Mouse (Mus musculus) kidney, postnatal 36 days (tissue): ENCODE measurements at regions not wholly inside any gene's neighbourhood (a gene's known extent, or its start where the extent isn't known, plus 50 kb on each side); places are given as distances from the start of the nearest gene placed in this dataset.
A peak's percentile ranks its signal among the peaks of the same experiment; 100 is the strongest.
"Not testable (repeated sequence)": the region's sequence is repeated elsewhere in the genome, so short reads cannot be mapped to it uniquely, and the experiment has no call there.

Experiments used
- DNase-seq, 2 experiments: peaks; one replicate each; pipeline ENCODE4 v3.0.0; 2021 to 2022; ENCODE audit warnings: mixed read lengths in 2 of 2

DNA sequence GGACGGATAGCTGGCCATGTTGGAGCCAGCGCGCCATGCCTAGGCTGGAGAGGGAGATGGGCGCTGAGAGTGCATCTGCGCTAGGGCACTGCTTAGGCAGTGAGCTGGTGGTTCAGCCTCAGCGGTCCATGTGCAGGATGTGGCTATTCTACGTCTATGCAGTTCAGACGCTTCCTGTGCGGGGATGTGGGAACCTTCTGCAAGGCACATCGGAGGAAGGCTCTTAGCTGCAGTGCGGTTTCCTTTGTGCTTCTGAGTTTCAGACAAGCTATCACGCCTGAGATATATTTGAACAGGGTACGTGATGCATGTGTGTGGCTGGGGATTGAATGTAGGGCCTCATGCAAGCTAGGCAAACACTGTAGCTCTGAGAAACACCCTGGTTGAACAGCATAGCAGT, 54.4 kb upstream of the Lrpprc start:
- no peak for DNase-seq

DNA sequence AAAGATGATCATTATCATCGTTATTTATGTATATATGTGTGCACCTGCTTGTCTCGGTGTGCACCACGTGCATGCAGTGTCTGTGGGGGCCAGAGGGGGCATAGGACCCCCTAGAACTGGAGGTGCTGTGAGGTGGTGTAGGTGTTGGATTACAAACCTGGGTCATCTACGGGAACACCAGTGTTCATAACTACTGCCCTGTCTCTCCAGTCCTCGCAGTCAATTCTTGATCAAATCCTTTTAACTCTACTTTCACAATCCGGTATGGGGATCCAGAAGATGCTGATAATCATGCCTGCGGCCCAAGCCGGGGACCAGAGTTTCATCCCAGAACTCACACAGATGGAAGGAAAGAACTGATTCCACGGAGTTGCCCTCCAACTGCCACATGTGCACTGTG, 55.6 kb upstream of the Lrpprc start:
- DNase-seq: no peak

DNA sequence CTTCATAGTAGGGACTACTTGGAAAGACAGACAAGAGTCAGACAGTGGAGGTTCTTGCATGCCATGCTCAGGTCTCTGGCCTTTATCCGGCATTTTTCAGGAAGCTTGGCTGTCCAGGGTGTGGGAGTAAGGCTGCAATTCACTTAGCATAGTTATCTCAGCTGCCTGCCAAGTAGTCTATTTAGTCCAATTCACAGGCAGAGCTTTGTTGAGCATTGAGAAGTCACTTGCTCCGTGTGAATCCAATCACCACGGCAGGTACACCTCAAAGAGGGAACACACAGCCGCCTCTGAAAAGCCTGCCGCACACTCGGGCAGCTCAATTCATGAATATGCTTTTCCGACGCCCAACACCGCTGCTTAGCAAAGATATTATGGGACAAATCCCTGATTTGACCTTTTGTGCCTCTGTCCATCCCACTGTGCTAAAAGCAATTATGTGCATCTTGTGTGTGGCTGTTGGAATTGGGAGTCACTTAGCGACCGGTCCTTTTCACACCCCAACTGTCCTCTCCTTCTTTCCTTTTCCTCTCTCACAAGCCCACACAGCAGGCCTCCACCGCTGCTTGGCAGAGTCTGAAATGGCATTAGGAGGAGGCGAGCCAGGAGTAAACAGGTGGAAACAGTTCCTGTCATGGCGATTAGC, 57.9 kb upstream of the Lrpprc start:
- no peak for DNase-seq

DNA sequence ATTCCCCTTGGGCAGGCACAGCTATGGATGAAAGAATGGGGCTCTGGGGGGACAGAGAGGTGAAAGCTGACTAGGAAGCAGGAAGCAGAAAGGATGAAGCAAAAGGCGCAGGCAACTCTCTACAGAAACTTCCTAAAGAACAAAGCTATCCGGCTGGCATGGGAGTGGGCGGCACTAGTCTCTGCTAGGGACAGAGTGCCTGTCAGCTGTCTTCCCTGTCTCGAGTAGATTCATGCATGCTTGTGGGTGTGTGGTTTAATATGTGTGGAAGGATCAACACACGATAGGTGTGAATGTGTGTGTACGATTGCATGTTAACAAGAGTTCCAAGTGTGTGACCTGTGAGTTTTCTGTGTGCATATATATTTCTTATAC, 58.4 kb upstream of the Lrpprc start:
- DNase-seq: no peak

DNA sequence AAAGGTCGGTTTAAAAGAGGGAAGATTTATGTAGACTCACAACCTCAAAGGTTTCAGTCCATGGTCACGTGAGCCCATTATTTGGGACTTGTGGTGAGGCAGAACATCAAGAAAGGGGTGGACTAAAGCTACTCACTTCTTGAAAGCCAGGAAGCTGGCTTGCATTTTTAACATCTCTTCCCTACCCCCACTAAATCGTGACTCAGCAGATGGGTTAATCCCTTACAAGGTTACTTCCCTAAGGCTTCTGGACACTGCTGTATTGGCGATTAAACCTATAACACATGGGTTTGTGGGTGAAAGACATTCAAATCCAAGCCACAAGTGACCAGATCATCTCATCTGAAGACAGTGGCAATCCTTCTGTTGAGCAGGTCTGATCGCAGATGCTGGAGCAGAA, 59.9 kb upstream of the Lrpprc start:
- no peak for DNase-seq

DNA sequence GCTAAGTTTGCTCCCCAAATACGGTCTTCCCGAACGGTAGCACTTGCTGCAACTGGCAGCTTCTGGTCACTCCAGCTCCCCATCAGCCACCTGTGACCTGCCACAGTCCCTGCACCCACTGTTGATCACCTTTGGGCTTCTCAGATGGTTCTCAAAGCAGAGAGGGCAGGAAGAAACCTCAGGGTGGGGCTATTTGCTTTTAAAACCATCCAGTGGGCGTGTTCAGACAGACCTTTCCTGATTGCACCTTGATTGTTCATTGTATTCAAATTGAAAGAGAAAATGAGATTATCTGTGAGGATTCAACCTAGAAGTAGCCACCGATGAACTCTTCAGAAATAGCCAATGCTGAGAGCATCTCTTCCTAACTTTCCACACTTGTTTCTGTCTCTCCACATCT, 60.3 kb upstream of the Lrpprc start:
- no peak for DNase-seq

DNA sequence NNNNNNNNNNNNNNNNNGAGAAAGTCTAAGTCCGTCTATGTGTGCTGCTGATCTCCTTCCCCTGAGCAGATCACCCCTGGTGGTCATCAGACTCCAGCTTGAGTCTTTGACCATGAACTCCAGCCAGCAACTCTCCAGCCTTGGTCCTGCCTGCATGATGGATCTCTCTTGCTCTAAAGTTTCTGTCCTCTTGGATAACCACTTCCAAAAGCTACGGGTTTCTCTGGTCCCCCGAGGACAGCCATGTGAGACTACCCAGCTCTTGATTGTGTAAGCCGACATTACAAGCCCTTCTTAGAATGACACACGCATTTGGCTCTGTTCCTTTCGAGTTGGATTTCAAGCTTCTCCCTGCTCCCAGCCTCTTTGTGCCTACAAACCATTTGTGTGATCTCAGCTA, 66.4 kb upstream of the Lrpprc start:
- no peak for DNase-seq

DNA sequence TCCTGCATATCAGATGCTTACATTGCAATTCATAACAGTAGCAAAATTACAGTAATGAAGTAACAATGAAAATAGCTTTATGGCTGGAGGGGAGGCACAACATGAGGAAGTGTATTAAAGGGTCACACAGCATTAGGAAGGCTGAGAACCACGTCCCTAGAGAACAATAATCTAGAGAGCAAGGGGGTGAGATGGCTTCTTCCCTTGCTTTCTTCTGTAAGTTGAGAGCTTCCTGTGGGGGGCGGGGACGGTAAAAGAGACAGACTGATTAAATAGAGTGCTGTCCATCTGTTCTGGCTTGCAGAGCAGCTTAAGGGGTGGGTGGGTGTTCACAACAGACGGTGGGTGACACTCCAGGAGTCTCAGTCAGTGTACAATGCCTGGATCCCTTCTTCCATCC, 68.2 kb upstream of the Lrpprc start:
- DNase-seq: no peak

DNA sequence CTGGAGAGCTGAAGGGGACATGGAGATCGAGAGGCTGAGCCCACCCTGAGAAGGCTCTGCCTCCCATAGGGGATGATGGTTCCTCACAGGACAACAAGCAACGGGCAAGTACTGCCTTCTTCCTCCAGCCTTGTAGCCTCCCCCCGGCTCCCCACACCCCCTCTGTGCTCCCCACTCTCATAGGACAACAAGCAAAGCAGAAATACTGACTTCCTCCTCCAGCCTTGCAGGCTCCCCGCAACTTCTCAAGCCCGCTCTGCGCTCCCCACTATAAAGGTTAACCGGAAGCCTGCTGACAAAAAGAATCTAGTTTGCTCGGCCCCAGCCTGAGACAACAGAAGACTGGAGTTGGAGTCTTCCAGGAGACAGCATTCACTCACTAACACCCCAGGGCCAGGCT, 69.3 kb upstream of the Lrpprc start:
- DNase-seq: no peak

DNA sequence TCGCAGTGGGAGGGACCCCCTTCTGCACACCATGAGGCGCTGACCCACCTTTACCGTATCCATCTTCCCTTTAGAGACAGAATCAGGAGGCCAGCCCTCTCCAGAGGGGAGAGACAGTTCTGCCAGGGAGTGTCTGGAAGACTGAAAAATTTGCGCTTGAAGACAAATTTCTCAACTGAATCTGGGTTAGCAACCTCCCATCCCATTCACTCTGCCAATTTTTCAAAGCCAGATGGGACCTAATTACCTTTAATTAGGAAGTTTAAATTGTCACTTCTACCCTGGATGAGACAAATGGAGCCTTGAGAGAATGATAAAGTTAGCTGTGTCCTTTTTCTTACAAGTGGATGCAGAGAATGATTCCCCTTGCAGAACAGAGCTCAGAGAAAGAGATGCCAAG, 70.2 kb upstream of the Lrpprc start:
- DNase-seq: no peak

DNA sequence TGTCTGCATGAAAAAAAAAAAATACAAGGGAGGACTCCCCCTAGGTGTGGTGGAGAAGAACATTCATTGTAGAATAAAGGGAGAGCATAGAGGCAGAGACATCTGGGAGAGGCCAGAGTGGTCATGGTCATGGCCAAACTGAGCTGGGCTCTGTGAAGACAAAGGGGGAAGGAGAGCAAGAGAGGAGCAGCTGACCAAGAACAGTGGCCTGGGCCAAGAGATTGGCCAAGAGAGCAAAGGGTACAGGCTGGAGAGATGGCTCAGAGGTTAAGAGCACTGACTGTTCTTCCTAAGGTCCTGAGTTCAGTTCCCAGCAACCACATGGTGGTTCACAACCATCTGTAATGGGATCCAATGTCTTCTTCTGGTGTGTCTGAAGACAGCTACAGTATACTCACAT, 73.6 kb upstream of the Lrpprc start:
- not testable (repeated sequence) for DNase-seq

DNA sequence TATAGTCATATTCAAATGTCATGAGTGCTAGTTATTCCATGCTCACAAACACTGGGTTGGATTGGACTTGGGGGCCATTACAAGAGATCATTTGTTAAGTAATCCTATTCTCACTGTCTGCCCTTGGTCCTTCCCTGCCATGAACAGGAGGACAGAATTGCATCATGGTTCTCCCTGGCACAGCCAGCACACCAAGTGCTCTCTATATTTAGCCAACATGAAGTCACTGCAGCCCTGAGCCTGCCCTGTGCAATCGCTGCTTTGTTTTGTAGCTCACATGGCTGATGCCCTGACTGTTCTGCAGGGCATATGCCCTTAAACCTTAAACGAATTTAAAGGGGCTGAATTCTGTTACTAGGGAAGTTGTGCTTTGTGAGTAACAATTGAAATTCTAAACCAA, 74.6 kb upstream of the Lrpprc start:
- no peak for DNase-seq

DNA sequence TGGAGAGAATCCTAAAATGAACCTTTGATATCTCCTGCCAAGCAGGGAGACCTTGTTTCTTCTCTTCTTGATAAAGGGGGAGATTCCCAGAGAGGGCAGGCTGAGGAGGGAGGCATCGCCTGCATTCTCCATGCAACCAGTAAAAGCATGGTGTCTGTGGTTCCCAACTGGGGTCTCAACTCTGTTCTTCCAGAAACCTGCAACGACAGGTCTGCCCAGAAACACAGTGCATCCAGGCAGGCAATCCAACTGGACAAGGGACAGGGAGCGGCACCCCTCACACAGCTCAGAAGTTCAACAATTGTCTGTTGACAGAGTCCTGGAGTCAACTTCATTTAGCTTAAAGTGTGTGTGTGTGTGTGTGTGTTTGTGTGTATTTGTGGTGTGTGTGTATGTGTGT, 75.0 kb upstream of the Lrpprc start:
- DNase-seq: no peak

DNA sequence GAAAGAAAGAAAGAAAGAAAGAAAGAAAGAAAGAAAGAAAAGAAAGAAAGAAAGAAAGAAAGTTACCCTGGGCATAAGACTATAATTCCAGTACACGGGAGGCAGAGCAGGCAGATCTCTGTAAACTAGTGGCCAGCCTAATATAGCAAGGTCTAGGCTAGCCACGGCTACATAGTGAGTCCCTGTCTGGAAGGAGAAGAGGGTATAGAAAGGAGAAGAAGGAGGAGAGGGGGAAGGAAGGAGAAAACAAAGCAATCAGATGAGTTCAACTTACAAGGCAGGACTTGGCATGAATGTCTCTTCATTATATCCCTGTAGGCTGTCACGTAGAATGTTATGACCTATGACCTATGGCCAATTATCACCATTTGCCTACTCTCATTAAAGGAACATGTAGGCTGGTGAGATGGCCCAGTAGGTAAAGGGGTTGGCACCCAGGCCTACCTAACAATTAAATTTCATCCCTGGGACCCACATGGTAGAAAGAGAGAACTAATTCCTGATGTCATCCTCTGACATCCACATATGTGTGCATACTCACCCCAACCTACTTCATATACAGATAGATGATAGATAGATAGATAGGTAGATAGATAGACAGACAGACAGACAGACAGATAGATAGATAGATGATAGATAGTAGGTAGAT, 78.6 kb upstream of the Lrpprc start:
- no peak for DNase-seq

DNA sequence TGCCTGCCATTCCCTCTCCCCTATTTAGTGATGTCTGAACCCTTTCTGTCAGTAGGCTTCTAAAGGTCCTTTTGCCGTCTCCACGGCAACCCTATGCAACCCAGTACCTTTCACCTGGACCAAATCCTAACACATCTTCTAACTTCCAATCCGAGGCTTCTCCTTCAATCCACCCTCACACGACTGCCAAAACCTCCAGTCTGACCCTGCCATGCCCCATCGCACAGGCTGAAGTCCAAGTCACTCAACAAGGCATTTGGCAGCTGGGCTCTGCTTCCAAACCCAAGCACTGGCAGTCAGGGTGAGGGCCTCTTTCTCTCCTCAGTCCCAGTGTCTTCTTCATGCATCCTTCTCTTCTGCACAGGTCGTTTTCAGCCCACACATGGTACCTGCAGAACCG, 83.0 kb upstream of the Lrpprc start:
- peak; percentile 88 to 94 for DNase-seq

DNA sequence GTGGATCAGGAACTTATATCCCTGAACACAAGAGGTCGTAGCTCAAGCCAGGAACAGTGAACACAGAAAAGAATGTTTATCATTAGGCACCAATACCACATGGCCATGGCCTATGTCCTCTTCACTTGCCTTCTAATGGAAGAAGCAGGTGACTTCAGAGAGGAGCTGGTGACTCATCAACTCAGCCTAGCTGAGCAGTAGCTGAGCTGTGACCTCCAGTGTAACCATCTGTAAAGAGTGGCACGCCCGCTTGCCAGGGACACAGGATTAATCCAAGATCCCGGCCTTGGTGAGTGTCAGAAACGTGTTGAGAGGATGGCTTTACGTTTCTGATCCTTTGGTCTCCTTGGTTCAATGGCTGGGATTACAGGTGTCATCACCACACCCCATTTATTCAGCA, 82.0 kb upstream of the Ppm1b start:
- DNase-seq: peak; percentile 72 to 86

DNA sequence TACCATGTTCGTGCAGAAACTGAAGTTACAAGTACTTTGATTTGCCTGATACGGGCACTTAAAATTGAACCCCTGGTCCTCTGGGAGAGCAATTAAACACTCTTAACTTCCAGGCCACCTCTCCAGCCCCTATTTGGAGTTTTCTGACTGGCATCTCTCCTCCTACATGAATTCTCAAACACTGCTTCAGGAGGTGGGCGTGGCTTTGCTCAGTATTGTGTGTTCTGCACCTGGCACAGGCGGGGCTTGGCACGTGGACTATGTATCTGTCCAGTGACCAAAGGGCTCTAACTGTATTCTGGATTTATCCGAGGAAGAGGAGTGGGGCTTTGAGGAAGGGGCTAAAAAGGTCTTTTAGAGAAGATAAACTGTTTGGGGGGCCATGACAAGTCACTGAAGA, 81.5 kb upstream of the Ppm1b start:
- DNase-seq: peak; percentile 78 to 83

DNA sequence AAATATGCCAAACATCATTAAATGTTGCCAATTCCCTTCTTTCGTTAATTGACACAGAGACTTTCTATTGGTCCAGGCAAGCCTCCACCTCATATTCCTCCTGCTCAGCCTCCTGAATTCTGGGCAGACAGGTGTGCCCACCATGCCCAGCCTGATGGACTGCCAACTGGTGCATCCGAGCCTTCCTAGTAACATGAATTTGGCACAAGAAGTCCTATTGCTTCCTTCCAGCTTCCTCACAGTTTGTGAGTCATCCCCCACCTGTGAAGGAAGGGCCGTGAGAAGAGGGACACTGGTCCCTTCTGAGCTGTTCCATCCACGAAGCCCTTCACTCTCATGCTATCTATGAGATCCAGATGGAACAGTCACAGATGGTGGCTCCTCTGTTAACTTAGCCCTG, 80.5 kb upstream of the Ppm1b start:
- no peak for DNase-seq

DNA sequence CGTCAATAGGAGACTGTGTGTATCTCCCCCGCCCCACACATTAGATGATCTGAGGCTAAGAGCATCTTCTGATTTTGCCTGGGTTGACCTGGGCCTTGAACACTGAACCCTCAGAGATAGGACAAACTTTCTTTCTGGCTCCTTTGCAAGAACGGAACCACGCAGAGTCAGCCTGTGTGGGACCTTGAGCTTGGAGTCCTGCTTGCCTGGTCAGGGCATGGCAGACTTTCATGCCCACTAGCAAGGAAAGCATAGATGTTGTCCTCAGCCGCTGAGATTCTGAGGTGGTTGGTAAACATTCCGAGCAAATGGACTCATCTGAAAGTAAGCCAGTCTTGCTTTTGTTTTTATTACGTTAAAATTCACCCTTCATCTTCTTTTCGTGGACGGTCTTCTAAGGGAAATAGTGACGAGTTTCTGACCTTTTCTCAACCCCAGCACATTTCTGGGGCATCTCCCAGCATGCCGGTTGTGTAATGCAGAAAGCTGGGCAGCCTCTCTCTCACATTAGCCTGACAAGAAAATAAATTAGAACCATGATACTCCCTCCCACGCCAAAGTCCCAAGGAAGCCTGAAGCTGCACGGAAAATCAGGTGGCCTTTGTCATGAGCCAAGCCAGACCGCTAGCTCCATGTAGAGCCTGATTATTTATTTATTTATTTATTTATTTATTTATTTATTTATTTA, 79.2 kb upstream of the Ppm1b start:
- DNase-seq: peak in 1 of 2 experiments; percentile 36

DNA sequence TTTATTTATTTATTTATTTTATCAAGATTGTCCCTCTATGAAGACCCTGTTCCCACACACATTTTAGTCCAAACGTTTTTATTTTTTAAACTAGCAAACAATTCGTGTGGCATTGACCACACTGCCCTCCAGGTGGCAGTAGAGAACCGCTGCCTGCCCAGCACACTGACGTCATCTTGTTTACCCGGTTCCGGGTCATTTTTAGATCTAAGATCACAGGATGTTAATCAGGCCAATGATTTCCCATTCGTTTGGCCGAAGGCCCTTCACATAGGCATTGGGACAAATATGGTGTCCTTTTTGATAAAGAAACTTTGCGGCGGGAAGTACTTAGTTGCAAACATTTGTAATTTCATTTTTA, 78.7 kb upstream of the Ppm1b start:
- DNase-seq: peak; percentile 77 to 83

DNA sequence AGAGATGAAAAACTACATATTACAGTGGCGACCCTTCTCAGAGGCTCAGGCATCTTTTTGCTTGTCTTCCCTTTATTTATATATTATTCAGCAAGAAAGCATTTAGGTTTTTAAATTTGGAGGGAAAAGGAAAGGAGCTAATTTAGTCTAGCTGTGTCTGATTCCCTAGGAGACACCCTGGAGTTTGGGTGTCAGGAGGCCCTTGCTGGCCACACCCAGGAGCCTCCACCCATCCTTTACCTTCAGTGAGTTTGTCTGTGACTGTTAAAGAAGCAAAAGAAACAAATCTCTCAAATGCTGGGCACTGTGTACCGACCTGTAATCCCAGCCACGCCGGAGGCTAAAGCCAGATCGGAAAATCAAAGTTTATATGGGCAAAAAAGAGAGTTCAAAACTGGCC, 78.2 kb upstream of the Ppm1b start:
- no peak for DNase-seq

DNA sequence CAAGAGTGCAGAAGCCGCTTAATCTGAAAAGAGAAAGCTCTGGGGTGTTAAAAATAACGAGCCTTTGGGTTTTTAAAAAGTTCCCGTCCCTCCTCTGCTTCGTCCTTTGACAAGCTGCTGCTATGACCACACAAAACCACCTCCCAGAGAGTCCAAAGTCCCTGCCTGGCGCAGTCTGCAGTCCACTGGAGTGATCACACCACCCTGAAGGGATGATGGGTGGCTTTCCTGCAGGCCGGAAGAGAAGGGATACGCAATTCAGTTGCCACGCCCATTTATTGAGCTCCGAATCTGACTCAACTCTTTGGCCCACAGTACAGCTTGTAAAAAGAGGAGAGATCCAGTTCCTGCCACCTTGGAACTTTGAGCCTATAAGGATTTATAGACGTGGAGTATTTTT, 77.4 kb upstream of the Ppm1b start:
- DNase-seq: peak; percentile 78 to 80

DNA sequence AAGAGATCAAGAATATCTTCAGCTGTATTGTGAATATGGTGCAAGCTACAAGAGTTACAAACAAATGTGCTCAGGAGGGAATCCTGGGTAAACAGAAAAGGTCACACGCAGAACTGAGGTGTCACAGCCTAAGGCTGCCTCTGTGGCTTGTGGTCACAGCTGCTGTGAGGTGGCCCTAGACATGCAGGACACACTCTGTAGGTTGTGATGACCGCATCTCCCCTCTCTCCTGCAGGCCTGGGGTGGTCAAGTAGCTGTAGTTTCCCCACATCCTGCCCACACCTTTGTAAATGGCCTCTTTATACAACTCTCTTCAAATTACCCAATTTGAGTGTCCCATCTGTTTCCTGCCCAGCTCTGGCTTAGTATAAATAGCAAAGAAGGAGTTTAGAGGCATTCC, 75.6 kb upstream of the Ppm1b start:
- DNase-seq: no peak

DNA sequence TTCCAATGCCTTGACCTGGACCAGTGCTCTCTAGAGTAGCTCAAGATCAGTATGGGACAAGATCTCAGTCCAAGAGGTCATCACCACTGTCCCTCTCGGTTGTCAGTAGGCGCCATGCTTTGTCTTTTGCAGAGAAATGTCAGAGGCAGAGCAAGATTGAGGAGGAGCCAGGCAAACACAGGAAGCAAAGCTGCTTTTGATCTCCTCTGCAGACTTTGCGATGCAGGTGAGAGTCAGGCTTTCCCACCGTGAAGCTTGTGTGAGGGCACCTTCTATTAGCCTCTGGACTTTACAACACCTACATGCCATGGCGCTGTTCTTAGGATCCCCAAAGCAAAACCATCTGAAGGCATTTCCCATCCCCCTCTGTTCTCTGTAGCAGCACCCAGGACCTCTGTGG, 68.0 kb upstream of the Ppm1b start:
- DNase-seq: no peak
